Mouse (Mus musculus) neural tube, embryonic 14.5 days (tissue): Measurements from ENCODE around the gene Numa1. TPM values are rescaled to one million over a fixed set of nuclear protein-coding genes. Genes with fewer than 3 reads are reported as not detected.

Experiments
- ATAC-seq: fragments of 200-750 bp; cut with Nextera tagmentation; 2 replicates; pipeline ENCODE4 v1.8.0; 2017; ENCODE audit warnings: low read depth, mild to moderate bottlenecking, moderate TSS enrichment, moderate library complexity
- H3K27ac ChIP-seq: fragments of 300-500 bp; sonication (generic); 2 replicates; pipeline ENCODE4 v1.5.1; 2014; ENCODE audit warnings: low read depth, mild to moderate bottlenecking, control low read depth, low read length, moderate library complexity, mixed read lengths
- H3K27me3 ChIP-seq: fragments of 300-500 bp; sonication (generic); 2 replicates; pipeline ENCODE4 v1.6.1; 2014; ENCODE audit warnings: low read length; ENCODE audit not compliant: control insufficient read depth, insufficient read depth
- H3K36me3 ChIP-seq: fragments of 300-500 bp; sonication (generic); 2 replicates; pipeline ENCODE4 v1.6.1; 2014; ENCODE audit warnings: low read length, mixed read lengths; ENCODE audit not compliant: control insufficient read depth, insufficient read depth
- H3K4me1 ChIP-seq: fragments of 300-500 bp; sonication (generic); 2 replicates; pipeline ENCODE4 v1.6.1; 2014; ENCODE audit warnings: low read length; ENCODE audit not compliant: control insufficient read depth, insufficient read depth
- H3K4me2 ChIP-seq: fragments of 300-500 bp; sonication (generic); 2 replicates; pipeline ENCODE4 v1.6.1; 2014; ENCODE audit warnings: mild to moderate bottlenecking, low read depth, low read length, control low read depth
- H3K4me3 ChIP-seq: fragments of 300-500 bp; sonication (generic); 2 replicates; pipeline ENCODE4 v1.5.1; 2014; ENCODE audit warnings: low read depth, low read length, control low read depth, mixed read lengths
- H3K9ac ChIP-seq: fragments of 300-500 bp; sonication (generic); replicated peaks from 2 replicates; pipeline ENCODE4 v1.6.1; 2014; ENCODE audit warnings: low read depth, mild to moderate bottlenecking, control low read depth, low read length, mixed read lengths
- H3K9me3 ChIP-seq: fragments of 300-500 bp; sonication (generic); 2 replicates; pipeline ENCODE4 v1.6.1; 2016; ENCODE audit warnings: low read length; ENCODE audit not compliant: control insufficient read depth
- WGBS: fragments of 180-500 bp; shearing (Covaris S2); extraction: QIAGEN DNeasy Blood & Tissue Kit; methylation state at CpG from one replicate; pipeline ENCODE4 v1.1.7; 2014; 5-methylcytosine and 5-hydroxymethylcytosine counted together
- polyA plus RNA-seq: library from polyadenylated mRNA; unstranded; fragments of >200 nt; fragmentation: Nextera tagmentation; extraction: Ambion mirVana; gene quantifications from 2 replicates; pipeline ENCODE4 v1.2.1, GENCODE M21; 2014

The Numa1 gene
- polyA plus RNA-seq, 1 experiment from 2014 or later = 52.4 TPM

GRCm38 (mm10) chr7:101965606-101966005 is 31.7 kb downstream of the Numa1 start:
- WGBS = 73% methylated on average over 2 of the region's 2 CpGs
- no peak for ATAC-seq

GRCm38 (mm10) chr7:101967256-101967655 is 33.3 kb downstream of the Numa1 start:
- Histone ChIP-seq H3K4me3 (no peak overlapping the region), H3K9ac (no peak overlapping the region), H3K27ac (no peak overlapping the region), H3K36me3 (no peaks in the 10 kb centered on the region), H3K4me2 (no peak overlapping the region), H3K4me1 (peaks cover 18% of the 10 kb centered on the region), H3K27me3 (no peaks in the 10 kb centered on the region), H3K9me3 (no peaks in the 10 kb centered on the region)
- 93% methylated on average over 1 of the region's 1 CpGs for WGBS
- no peak for ATAC-seq

More at GRCm38 (mm10) chr7:101965606-101966005, 31.7 kb downstream of the Numa1 start:
- H3K36me3 ChIP-seq = no peaks in the 10 kb centered on the region
- no peak overlapping the region for H3K9ac ChIP-seq
- H3K27me3 ChIP-seq = no peaks in the 10 kb centered on the region
- H3K4me3 ChIP-seq = no peak overlapping the region
- H3K4me1 ChIP-seq = peaks cover 8% of the 10 kb centered on the region
- H3K27ac ChIP-seq = no peak overlapping the region
- H3K9me3 ChIP-seq = no peaks in the 10 kb centered on the region
- no peak overlapping the region for H3K4me2 ChIP-seq

- Histone ChIP-seq H3K27ac (peak overlapping the region; percentile 99), H3K4me1 (peaks cover 18% of the 10 kb centered on the region), H3K9me3 (no peaks in the 10 kb centered on the region), H3K4me3 (0 out of 2 replicates have a peak overlapping the region, but pooled peaks have one; percentile 74), H3K27me3 (no peaks in the 10 kb centered on the region), H3K36me3 (no peaks in the 10 kb centered on the region), H3K9ac (0 out of 2 replicates have a peak overlapping the region, but pooled peaks have one; percentile 9), H3K4me2 (peak overlapping the region; percentile 75)
- no peak for ATAC-seq
- WGBS = 66% methylated on average over 2 of the region's 2 CpGs
These were observed 34.8 kb downstream of the Numa1 start for GRCm38 (mm10) chr7:101968751-101969150.

DNA sequence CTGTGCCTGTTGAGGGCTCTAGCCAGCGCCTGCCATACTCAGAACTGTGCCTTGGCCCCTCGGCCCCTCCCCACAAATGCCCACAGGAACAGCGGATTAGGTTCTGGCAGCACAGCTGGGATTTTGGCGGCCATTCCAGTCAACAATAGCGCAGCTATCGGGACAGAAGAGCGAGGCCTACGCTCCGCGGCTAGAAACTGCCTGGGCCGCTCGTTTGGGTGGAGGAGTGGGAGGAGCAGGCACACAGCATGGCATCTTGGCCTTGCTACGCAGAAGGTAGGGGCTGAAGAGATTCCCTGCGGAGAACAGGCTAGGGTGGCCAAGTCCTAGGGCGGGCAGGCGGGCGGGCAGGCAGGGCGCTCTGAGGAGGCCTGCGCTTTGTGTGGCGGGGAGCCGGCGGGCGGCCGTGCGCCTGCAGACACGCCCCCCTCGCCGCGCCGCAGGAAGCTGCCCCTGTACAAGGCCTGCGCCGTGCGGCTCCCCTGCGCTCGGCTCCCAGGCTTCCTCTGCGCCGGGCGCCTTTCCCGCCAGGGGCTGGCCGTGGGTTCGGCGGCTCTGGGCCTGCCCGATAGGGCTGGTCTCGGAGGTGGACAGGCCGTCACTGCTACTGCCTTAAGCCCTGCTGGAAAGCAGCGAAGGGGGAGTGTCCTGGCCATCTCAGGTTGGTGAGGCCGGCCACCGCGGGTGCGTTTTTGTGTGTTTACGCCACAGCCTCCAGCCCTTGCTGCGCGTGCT is 36.0 kb downstream of the Numa1 start:
- Histone ChIP-seq H3K27ac (peak overlapping the region; percentile 99), H3K9ac (peak overlapping the region; percentile 96), H3K36me3 (no peaks in the 10 kb centered on the region), H3K4me1 (peaks cover 18% of the 10 kb centered on the region), H3K27me3 (no peaks in the 10 kb centered on the region), H3K9me3 (no peaks in the 10 kb centered on the region), H3K4me3 (peak overlapping the region; percentile 74), H3K4me2 (peak overlapping the region; percentile 75)
- ATAC-seq = peak; percentile 92
- WGBS = under 1% methylated on average over 45 of the region's 53 CpGs

GRCm38 (mm10) chr7:101970429-101970775 is 36.5 kb downstream of the Numa1 start:
- H3K9ac ChIP-seq = peak overlapping the region; percentile 96

GRCm38 (mm10) chr7:101970821-101971461 is 37.0 kb downstream of the Numa1 start:
- 4% methylated on average over 19 of the region's 19 CpGs for WGBS
- H3K27me3 ChIP-seq = no peaks in the 10 kb centered on the region

More at GRCm38 (mm10) chr7:101970429-101970775, 36.5 kb downstream of the Numa1 start:
- Histone ChIP-seq H3K27ac (peak overlapping the region; percentile 99), H3K36me3 (no peaks in the 10 kb centered on the region), H3K4me3 (peak overlapping the region; percentile 74), H3K4me2 (peak overlapping the region; percentile 75), H3K27me3 (no peaks in the 10 kb centered on the region), H3K9me3 (no peaks in the 10 kb centered on the region), H3K4me1 (peaks cover 18% of the 10 kb centered on the region)
- peak; percentile 78 for ATAC-seq
- WGBS = 0% methylated on average over 10 of the region's 17 CpGs

DNA sequence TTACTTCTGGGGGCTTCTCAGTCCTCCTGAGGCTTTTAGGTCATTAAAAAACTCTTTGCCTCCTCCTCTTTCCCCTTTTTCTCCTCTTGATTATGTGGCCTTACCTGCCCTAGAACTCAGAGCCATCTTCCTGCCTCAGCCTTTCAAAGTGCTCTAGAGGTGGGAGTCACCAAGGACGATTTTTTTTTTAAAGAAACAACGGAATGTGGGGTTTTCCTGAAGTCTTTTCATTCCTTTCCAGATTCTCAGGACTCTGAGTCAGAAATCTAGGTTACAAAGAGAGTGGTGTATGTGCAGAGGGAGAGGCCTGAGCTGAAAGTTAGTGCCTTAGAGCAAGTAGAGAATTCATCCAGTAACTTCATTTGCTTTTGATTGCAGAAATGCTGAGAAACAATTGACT is 37.8 kb downstream of the Numa1 start:
- Histone ChIP-seq H3K36me3 (no peaks in the 10 kb centered on the region), H3K9ac (peak overlapping the region; percentile 96), H3K4me2 (peak overlapping the region; percentile 75), H3K27me3 (no peaks in the 10 kb centered on the region), H3K9me3 (no peaks in the 10 kb centered on the region), H3K4me1 (peaks cover 18% of the 10 kb centered on the region), H3K4me3 (peak overlapping the region; percentile 74), H3K27ac (peak overlapping the region; percentile 99)
- ATAC-seq = no peak
- WGBS = 56% methylated on average over 2 of the region's 2 CpGs

More at GRCm38 (mm10) chr7:101970821-101971461, 37.0 kb downstream of the Numa1 start:
- Histone ChIP-seq H3K36me3 (no peaks in the 10 kb centered on the region), H3K4me1 (peaks cover 18% of the 10 kb centered on the region), H3K9me3 (no peaks in the 10 kb centered on the region), H3K4me2 (peak overlapping the region; percentile 75), H3K4me3 (peak overlapping the region; percentile 74), H3K9ac (peak overlapping the region; percentile 96), H3K27ac (peak overlapping the region; percentile 99)
- ATAC-seq = peak; percentile 74

DNA sequence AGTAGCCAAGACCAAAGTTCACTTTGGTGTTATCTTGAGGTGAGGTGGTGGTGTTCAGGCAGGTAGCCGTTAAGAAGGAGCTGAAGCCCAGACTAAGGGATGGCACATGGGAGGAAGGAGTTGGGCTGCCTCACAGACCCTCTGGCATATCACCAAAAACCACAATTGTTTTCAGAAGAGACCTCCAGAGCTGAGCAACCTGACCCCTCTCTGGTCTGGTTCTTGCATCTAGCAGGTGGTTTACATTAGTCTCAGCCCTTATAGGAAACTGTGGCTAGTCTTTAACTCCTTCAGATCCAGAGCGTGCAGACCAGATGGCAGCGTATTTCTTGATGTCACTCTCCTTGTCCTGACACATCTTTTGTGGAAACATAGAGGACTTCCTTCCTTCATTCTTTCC is 39.8 kb downstream of the Numa1 start:
- H3K36me3 ChIP-seq = no peaks in the 10 kb centered on the region
- no peak overlapping the region for H3K9ac ChIP-seq
- no peak overlapping the region for H3K27ac ChIP-seq
- H3K4me1 ChIP-seq = peaks cover 17% of the 10 kb centered on the region
- no peak overlapping the region for H3K4me3 ChIP-seq
- 82% methylated on average over 3 of the region's 3 CpGs for WGBS
- H3K4me2 ChIP-seq = no peak overlapping the region
- H3K27me3 ChIP-seq = no peaks in the 10 kb centered on the region
- no peaks in the 10 kb centered on the region for H3K9me3 ChIP-seq
- no peak for ATAC-seq

GRCm38 (mm10) chr7:101974505-101974904 is 40.6 kb downstream of the Numa1 start:
- WGBS = 65% methylated on average over 2 of the region's 2 CpGs

More at GRCm38 (mm10) chr7:101974505-101974904, 40.6 kb downstream of the Numa1 start:
- no peak overlapping the region for H3K4me3 ChIP-seq
- ATAC-seq = no peak
- H3K9me3 ChIP-seq = no peaks in the 10 kb centered on the region
- no peaks in the 10 kb centered on the region for H3K27me3 ChIP-seq
- no peak overlapping the region for H3K9ac ChIP-seq
- peaks cover 10% of the 10 kb centered on the region for H3K4me1 ChIP-seq
- no peak overlapping the region for H3K27ac ChIP-seq
- no peaks in the 10 kb centered on the region for H3K36me3 ChIP-seq
- H3K4me2 ChIP-seq = no peak overlapping the region
